Mouse (Mus musculus) heart, postnatal 36 days (tissue): ENCODE measurements around the gene Tmem121. TPM values are rescaled to one million over a fixed set of nuclear protein-coding genes. Genes with fewer than 3 reads are reported as not detected.

Source experiments
- DNase-seq, 2 experiments: peaks; one replicate each; pipeline ENCODE4 v3.0.0; 2021 to 2022
- intact Hi-C: fragments of 180-260 bp; cut with DNase I; formaldehyde crosslinking; loops from one replicate; pipeline ENCODE4 v1.15.1; 2025
- total RNA-seq, 2 experiments: library from RNA; stranded (reverse); gene quantifications; 2 replicates each; pipeline ENCODE4 v1.2.3; 2021

Tmem121 gene
- not detected for total RNA-seq

DNA sequence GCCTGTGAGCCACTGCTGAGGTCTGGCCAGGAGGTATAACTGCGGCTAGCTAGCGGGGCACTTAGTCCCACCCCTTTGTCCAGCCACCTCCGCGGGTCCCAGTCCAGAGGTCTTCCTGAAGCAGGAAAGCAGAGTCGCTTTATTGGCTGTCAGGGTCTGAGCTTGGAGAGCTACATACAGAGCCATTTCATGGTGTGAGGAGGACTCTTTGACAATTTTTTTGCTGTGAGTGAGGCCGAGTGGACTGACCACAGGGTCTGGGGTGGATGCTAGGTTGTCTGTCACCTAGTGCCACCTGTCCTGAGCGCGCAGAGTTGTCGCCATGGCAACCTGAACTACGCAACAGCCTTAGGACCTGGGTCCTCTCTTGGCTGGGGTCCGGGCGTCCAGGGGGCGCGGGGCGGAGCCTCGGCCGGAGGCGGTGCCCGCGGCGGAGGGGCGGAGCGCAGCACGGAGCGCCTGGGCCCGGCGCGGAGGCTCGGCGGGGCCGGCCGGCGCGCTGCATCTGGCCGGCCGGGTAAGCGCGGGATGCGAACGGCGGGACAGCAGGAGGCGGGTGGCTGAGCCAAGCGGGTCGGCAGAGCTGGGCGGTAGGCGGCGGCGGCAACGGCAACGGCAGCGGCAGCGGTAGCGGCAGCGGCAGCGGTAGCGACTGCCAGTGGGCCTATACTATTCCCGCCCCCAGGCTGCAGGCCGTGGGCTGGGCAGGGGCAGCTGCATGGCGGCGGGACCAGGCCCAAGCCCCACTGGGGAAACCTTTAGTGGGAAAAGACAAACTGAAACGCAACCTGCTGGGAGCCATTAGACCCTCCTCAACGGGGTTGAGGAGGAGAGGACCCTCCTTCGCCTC is at the start of gene Tmem121:
Gene Tmem121 (plus strand): TSS at position 489 of the 850 bp plus-strand sequence.
- DNase-seq = no peak
- intact Hi-C loops = no loop called here

DNA sequence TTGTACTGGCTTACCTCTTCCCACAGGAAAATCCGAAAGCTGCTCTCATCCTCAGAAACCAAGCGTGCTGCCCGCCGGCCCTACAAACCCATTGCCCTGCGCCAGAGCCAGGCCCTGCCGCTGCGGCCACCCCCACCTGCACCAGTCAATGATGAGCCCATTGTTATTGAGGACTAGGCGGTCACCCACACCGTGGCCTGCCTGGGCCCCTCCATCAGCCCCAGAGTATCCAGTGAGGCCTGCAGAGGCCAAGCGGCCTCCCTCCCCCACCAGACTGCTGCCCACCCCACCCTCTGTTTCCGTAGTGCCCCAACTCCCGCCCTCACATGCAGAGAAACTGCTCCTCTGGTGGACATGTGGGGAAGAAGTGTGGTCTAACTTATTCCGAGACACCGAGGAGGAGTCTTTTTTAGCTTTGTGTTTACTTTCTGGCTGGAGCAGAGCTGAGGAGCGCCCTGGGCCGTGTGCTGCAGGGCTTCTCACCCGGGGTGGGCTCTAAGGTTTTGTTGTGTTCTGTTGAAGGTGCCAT is 49.2 kb upstream of the Tmem121 start:
- intact Hi-C loops = no loop called here
- no peak for DNase-seq

DNA sequence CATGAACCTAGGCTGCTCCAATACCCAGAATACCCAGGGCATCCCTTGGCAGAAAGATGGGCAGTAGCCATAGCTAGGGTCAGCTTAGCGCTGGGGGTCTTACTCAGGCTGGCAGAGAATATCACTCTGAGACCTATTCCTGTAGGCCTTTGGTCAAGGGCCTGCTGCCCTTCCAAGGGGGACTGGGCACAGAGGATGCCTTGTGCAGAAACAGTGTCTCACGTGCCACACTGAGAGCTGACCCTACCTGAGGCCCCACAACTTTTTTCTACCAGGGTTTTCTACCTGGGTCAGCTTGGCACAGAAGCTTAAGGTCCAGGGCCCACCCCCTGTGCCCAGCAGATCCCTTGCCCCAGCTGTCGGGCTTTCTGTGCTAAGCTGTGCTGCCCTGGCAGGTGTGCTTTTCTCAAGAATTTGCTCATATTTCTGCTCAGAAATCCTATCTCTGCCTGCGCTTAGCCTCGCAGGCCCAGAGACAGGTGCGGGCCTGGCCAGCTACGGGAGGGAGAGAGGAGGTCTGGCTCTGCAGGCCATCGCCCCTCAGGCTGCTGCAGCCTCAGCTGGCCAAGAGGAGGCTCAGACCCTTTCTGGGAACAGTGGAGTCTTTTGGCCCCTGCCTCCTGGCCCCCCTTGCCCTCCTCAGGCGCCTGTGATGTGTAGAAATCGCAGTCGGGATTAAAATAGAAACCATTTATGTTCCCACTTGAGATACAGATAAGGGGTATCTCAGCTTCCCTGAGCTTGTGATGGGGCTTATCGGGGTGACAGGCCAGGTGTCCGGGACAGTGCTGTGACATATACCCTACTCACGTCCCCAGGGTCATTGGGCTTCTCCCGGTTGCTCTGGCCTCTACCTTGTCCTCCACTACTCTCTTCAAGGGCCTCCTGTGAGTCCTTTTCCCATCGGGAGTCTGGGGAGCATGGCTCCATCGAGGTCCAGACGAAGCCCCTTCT is 48.2 kb upstream of the Tmem121 start:
- peak in 1 of 2 experiments; percentile 48 for DNase-seq
- intact Hi-C loops = no loop called here

DNA sequence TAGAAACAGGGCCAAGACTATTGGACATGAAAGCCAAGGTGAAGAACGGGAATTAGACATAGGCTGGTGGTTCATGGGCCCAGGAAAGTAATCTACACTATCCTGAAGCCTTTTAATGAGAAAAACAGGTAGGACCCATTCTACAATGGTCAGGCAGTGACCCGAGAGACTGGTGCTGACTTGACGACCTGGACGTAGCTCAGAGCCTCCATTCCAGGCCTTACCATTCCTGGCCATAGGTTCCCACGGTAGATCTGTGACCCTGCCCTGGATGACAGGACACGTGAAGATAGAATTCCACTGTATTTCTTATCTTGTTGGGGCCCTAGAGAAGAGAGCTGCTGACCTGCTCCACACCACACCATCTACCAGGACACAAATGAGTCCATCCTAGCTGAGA is 47.4 kb upstream of the Tmem121 start:
- intact Hi-C loops = no loop called here
- DNase-seq = peak in 1 of 2 experiments; percentile 19

DNA sequence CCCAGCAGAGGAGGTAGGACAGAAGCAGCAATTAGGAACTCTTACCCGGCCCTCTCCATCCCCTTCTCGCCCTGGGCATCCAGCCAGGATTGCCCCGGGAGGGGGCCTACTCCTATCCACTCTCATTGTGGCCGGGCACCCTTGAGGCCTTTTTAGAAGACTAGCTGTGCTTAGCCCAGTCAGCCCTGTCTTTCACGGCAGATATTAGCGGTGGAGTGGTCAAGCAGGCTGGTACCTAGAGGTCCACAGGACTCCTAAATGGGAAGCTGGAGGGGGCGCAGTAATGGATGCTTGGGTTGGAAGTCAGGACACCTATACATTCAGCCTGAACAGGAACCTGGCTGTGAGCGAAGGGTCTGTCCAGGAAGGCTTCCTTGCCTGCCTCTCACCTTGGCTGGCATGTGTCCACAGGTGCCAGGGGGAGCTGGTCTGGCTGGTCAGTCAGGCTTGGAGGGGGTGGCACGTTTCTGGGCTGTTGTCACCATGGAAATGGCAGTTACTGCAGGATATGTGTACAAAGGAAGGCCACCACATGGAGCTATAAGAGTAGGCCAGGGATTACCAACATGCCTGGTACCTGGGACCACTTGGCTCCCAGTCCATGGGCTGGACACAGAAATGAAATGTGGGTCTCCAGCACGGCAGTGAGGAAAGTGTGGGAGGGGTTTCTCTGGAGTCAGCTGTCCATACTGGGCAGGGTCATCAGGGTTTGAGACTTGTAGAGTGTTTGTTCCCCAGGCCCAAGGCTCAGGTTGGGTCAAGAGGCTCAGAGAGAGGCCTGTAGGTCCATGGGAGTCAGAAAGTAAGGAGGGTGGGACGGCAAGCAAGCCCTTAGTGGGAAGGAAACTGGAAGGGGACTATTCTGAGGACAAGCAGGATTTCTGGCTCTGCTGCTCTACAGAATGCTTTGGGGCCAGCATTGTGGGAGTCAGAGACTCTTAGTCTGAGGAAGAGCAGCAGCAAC is 46.5 kb upstream of the Tmem121 start:
- intact Hi-C loops = no loop called here
- DNase-seq = peak in 1 of 2 experiments; percentile 33

DNA sequence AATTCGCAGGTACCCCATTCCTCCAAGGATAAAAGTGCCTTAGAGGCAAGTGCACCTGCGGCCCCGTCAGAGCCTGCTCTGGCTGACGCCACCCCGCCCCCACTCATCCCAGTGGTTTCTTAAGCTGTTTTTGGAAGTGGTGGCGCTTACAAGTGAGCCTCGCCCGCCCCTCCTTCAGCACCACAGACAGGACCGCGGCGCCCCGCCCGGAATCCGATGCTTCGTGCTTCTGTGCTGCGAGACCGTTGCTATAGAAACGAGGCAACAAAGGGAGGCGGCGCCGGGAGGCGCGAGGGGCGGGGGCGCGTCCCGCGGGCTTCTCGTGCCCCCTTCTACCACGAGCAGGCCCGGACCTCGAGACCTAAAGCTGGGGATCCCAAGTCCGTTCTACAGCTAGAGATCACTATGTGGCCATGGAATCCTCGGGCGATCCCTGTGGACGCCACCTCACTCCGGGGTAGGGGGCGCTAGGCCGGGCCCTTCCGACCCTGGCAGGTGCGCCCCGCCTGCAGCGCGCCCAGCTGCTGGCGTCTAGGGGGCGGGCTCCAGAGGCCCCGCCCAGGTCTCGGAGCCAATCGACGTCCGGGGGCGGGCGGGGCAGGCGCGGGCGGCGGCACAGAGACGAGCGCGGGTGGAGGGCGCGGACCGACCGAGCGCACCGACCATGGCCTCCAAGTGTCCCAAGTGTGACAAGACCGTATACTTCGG is 45.7 kb upstream of the Tmem121 start, which contains the start of gene Crip2:
Gene Crip2 (plus strand): TSS at position 329 of the 708 bp plus-strand sequence.
- intact Hi-C loops = no loop called here
- peak; percentile 91 to 98 for DNase-seq

DNA sequence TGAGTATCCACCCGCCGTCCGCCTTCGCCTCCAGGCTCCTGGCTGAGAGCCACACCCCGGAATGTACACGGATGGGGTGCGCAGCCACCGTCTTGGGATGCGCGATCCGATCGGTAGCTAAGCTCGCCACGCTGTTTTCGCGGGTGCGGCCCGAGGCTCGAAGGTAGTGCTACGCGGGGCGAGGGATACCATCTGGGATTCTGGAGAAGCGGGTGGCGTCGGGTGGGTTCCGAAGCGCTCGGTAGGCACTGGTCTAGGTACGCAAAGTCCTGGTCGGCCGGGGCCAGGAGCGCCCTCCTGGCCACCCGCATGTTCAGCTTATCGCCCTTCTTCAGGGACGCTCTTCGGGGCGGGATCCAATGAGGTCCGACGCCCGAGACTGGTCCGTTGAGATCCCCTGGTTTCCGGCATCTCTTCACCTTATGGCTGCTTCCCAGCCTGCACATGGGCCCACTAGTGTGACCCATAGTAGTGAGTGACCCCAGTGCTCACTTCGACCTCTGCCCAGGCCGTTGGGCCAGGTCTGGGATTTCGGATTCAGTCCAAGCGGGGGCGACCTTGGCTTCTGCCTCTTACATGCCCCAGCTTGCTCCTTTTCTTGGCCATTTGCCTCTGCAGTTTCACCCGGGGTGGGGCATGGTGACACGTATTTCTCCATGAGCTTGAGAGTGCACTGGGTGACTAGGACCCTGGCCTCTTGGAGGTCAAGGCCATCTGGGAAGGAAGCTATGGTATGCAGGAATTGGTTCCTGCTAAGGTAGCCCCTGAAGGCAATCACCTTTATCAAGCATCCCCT is 44.9 kb upstream of the Tmem121 start:
- intact Hi-C loops = no loop called here
- DNase-seq = peak; percentile 64 to 74

DNA sequence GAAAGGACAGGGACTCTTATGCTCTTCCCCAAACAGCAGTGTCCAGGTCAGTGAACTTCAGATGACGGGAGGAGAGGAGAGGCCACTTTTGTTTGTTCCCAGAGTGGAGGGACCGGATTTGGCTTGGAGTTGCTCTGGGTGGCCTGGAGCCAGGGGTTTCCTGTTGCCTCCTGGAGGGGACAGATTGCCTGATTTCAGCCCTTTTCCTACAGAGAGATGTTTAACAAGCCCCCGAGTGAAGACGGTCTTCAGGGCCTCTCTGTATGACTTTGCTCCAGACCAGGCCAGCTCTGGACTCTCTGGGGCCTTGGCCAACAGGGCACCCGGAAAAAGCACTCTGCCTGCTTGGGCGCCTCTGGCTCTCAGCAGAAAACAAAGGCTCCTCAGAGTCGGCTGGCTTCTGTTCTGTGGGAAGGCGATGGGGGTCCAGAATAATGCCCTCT is 44.2 kb upstream of the Tmem121 start:
- peak; percentile 78 to 83 for DNase-seq
- intact Hi-C loops = no loop called here

DNA sequence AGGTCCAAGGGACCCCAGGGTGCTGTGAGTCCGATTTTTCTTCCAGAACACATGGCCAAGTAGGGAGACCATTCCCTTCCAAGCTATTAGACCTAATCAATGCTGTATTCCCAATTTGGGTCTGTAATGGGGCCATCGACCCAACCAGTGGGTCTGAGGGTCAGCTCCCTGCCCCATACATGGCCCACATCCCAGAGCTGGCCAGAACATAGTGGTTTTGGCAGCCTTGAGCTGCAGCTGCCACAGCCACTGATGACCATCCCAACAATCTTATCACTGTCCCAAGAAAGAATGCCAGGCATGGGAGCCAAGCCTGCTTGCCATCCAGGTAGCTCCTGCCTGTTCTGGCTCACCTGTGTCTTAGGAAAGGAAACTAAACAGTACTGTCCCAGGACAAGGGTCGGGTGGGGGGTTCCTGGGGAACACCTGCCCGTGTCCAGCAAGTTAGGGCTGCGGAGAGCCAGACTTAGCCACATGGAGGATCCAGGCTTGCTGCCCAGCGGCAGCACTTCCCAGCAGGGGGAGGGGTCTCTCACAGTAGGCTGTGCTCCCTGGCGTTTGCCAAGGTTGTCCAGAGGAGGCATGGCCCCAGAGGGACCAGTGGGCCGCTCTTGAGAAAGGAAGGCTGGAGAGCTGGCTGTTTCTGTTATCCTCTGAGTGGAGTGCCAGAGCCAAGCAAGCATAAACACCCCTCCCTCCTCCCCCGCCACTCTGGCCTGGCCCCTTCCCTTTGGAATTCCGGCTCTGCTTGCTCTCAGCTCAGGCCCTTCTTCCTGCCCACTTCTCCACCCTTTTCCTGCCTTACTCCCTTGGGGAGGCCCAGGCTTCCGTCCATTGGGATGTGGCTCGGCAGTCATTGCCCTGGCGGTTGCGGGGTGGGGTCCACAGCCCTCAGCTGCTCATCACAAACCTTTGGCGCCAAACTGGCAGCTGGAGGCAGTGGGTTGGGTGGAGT is 43.4 kb upstream of the Tmem121 start:
- intact Hi-C loops = no loop called here
- DNase-seq = peak; percentile 83 to 88

DNA sequence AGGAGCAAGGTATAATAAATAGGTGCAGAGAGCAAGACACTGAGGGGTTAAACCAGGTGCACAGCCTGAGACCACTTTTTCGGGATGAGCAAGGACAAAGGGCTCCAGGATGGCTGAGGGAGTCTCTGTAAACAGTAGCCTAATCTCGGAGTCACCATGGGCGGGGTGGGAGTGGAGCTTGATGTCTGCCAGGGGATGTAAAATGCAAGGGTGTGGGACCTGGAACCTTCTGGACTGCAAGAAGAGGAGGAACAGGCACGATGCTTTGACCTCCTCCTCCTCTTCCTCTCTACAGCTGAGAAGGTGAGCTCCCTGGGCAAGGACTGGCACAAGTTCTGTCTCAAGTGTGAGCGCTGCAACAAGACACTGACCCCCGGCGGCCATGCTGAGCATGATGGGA is 42.6 kb upstream of the Tmem121 start:
- intact Hi-C loops = no loop called here
- peak; percentile 51 to 70 for DNase-seq

DNA sequence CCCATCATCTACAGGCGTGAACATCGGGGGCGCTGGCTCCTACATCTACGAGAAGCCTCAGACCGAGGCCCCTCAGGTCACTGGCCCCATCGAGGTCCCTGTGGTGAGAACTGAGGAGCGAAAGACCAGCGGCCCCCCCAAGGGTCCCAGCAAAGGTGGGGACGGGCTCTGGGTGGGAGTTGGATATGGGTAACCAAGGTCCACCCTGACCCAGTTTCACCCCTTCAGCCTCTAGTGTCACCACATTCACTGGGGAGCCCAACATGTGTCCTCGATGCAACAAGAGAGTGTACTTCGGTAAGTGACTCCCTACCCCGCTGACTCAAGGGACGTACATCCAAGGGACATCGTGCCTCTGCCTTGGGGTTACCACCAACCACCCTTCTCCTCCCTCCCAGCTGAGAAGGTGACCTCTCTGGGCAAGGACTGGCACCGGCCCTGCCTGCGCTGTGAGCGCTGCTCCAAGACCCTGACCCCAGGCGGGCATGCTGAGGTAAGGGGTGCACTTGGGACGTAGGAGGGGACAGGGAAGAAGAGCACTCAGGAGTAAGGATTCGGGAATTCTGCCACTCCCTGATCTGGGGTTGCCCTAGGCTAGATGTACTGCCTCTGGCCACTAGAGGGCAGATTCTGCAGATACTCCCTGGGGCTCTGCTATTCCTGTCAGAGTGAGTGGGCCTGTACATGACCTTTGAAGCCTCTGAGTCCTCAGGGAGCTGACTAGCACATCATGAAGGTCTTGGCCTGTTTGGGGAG is 41.6 kb upstream of the Tmem121 start:
- peak; percentile 64 to 74 for DNase-seq

DNA sequence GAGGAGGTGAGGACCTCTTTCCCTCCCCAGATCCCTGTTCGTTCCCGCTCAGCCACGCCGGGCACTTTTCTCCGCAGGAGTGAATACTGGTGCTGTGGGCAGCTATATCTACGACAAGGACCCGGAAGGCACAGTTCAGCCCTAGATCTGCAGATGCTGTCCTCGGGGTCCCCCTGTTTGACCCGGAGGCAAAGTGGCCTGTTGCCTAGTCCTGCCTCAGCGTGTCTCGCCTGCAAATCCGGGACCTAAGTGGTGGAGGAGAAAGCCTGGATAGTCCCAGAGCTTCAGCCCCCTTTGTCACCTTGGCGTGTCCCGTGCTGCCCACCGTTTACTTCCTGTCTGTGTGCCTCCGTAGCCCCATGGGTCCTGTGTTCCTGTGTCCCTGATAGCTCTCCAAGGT is 40.8 kb upstream of the Tmem121 start:
- DNase-seq = no peak
- intact Hi-C loops = no loop called here

More for the DNA sequence above, 41.6 kb upstream of the Tmem121 start:
- intact Hi-C loops = no loop called here

DNA sequence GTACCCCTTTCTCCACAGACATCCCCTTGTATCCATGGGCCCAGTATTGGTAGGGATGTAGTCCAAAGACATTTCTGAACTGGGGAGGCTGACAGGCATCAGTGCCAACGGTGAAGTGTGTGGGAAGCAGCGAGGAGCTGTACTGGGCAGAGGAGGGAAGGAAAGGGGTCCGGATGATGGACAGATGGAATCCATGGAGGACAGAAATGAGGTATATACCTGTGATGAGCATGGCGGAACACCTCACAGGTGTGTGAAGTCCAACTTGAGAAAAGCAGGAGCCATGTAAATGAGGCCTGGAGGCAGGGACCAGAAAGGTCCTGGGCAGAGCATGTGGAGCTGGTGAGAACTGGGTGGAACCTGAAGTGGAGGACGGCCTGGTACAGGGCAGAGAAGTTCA is 40.1 kb upstream of the Tmem121 start:
- intact Hi-C loops = no loop called here
- DNase-seq = no peak

DNA sequence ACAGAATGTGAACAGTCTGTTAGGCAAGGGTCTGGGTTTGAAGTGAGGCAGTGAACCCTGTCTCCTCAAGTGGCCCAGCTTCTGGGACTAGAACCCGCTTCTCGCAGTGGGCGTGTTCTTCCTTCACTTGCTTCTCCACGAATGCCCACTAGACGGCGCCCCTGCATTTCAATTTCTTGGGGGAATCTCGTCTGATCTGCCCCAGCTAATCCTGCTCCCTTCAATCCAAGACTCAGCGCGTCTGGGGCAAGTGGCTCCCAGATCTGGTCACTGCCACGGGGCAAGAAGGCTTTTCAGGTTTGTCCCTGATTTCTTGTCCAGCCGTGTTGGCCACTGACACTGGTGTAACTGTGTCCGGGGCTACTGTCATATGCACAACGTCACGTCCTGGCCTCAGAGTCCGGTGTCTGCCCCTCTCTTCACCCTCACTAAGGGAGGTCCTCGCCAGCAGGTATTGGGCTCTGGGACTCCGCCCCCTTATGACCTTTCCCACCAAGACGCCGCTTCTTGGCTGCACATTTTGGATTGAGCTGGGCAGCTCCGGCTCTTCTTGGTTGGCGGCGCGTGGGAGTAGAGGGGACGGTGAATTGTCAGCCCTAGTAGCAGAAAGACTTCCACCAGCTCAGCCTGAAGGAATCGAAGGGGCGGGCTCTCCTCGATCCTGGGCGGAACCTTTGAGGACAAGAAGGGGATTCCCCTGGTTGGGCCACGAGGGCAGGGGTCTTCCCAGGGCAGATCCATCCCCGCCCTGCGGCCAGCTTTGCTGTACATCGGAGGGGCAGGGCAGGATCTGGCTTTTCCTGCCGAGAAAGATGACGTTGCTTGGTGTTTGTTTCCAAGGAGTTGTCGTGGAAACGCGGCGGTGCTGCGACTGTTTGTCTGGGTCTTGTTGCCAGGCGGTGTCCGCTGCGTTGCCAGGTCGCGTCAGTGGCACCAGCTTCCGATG is 39.3 kb upstream of the Tmem121 start, which contains the start of gene Crip1:
Gene Crip1 (plus strand): TSS at position 205 of the 946 bp plus-strand sequence.
- peak; percentile 93 to 94 for DNase-seq
- intact Hi-C loops = no loop called here

DNA sequence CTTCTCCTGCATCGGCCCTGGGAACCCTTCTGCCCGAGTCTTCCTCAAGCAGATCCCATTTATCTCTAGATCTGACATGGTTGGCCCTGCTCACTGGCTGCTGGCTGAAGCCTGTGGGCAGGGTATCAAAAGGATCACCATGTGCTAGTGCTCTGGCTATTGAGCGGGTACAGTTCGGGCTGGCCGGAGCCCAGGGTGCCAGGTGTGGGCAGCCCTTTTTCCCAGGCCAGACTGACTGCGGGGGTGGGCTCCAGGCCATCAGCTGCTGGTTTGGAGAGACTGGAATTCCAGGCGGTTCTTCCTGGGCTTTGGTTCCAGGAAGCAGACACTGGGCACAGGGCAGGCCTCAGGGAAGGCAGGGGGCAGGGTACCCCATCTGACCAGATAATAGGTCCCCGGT is 38.2 kb upstream of the Tmem121 start:
- intact Hi-C loops = no loop called here
- peak; percentile 50 to 62 for DNase-seq
